Mouse (Mus musculus): ENCODE data around the gene Syt2. TPM values are rescaled to one million over a fixed set of nuclear protein-coding genes. Genes with fewer than 3 reads are reported as not detected.

Gene Syt2
- polyA plus RNA-seq, 1 experiment from 2014 or later, result 0.12 TPM

- H3K4me2 ChIP-seq, result no peak overlapping the region
- no peak overlapping the region for H3K4me3 ChIP-seq (ENCODE audit: low read depth, low read length)
- WGBS, result 59% methylated on average over 6 of the region's 6 CpGs
- peaks cover 28% of the 10 kb centered on the region for H3K27me3 ChIP-seq (replicated peaks; ENCODE audit: control insufficient read depth, insufficient read depth, low read length)
- H3K9me3 ChIP-seq (ENCODE audit: control insufficient read depth, low read length), result no peaks in the 10 kb centered on the region
- H3K9ac ChIP-seq (ENCODE audit: low read depth, low read length), result no peak overlapping the region
- no peaks in the 10 kb centered on the region; the same call in 1 of the 2 replicates for H3K4me1 ChIP-seq (replicated peaks; ENCODE audit: control insufficient read depth, insufficient read depth, low read length)
- no peak for DNase-seq (ENCODE audit: low spot score)
- no peak for ATAC-seq (replicated peaks; ENCODE audit: low FRiP score)
- H3K27ac ChIP-seq (ENCODE audit: low read depth, low read length), result no peak overlapping the region
- H3K36me3 ChIP-seq (ENCODE audit: control insufficient read depth, insufficient read depth, low read length), result no peaks in the 10 kb centered on the region
These were observed 7.0 kb upstream of the Syt2 start for GRCm38 (mm10) chr1:134639460-134639859.

- no peaks in the 10 kb centered on the region; the same call in none of the 2 replicates for H3K4me1 ChIP-seq (replicated peaks; ENCODE audit: control insufficient read depth, insufficient read depth, low read length)
- 27% methylated on average over 3 of the region's 3 CpGs for WGBS
- no peak overlapping the region for H3K27ac ChIP-seq (ENCODE audit: low read depth, low read length)
- H3K27me3 ChIP-seq (replicated peaks; ENCODE audit: control insufficient read depth, insufficient read depth, low read length), result peaks cover 49% of the 10 kb centered on the region
- no peak overlapping the region for H3K4me2 ChIP-seq
- H3K36me3 ChIP-seq (ENCODE audit: control insufficient read depth, insufficient read depth, low read length), result no peaks in the 10 kb centered on the region
- H3K4me3 ChIP-seq (ENCODE audit: low read depth, low read length), result no peak overlapping the region
- ATAC-seq (replicated peaks; ENCODE audit: low FRiP score), result no peak
- no peak overlapping the region for H3K9ac ChIP-seq (ENCODE audit: low read depth, low read length)
- no peaks in the 10 kb centered on the region for H3K9me3 ChIP-seq (ENCODE audit: control insufficient read depth, low read length)
- DNase-seq (ENCODE audit: low spot score), result no peak
These were observed 5.0 kb upstream of the Syt2 start for GRCm38 (mm10) chr1:134641507-134641906.

GRCm38 (mm10) chr1:134643702-134644101, 2.8 kb upstream of the Syt2 start:
- H3K36me3 ChIP-seq (ENCODE audit: control insufficient read depth, insufficient read depth, low read length), result no peaks in the 10 kb centered on the region
- DNase-seq (ENCODE audit: low spot score) (no peak), ATAC-seq (replicated peaks; ENCODE audit: low FRiP score) (no peak)
- peaks cover 4% of the 10 kb centered on the region; the same call in 1 of the 2 replicates for H3K4me1 ChIP-seq (replicated peaks; ENCODE audit: control insufficient read depth, insufficient read depth, low read length)
- H3K27me3 ChIP-seq (replicated peaks; ENCODE audit: control insufficient read depth, insufficient read depth, low read length), result peaks cover 71% of the 10 kb centered on the region
- H3K27ac ChIP-seq (ENCODE audit: low read depth, low read length), result no peak overlapping the region
- H3K4me3 ChIP-seq (ENCODE audit: low read depth, low read length), result no peak overlapping the region
- no peak overlapping the region for H3K9ac ChIP-seq (ENCODE audit: low read depth, low read length)
- no peaks in the 10 kb centered on the region for H3K9me3 ChIP-seq (ENCODE audit: control insufficient read depth, low read length)
- no peak overlapping the region for H3K4me2 ChIP-seq
- WGBS, result 76% methylated on average over 6 of the region's 6 CpGs

GRCm38 (mm10) chr1:134645408-134646200, 873 bp upstream of the Syt2 start:
- Histone ChIP-seq H3K9ac (ENCODE audit: low read depth, low read length) (no peak overlapping the region), H3K4me1 (replicated peaks; ENCODE audit: control insufficient read depth, insufficient read depth, low read length) (peaks cover 4% of the 10 kb centered on the region; the same call in 1 of the 2 replicates), H3K27me3 (replicated peaks; ENCODE audit: control insufficient read depth, insufficient read depth, low read length) (peaks cover 82% of the 10 kb centered on the region), H3K4me2 (peak overlapping the region; percentile 74), H3K27ac (ENCODE audit: low read depth, low read length) (no peak overlapping the region), H3K9me3 (ENCODE audit: control insufficient read depth, low read length) (no peaks in the 10 kb centered on the region), H3K36me3 (ENCODE audit: control insufficient read depth, insufficient read depth, low read length) (no peaks in the 10 kb centered on the region), H3K4me3 (ENCODE audit: low read depth, low read length) (peak overlapping the region; percentile 48; the same call in 1 of the 2 replicates)
- DNase-seq (ENCODE audit: low spot score) (no peak), ATAC-seq (replicated peaks; ENCODE audit: low FRiP score) (no peak)
- WGBS, result 20% methylated on average over 16 of the region's 16 CpGs

- Histone ChIP-seq H3K36me3 (ENCODE audit: control insufficient read depth, insufficient read depth, low read length) (no peaks in the 10 kb centered on the region), H3K27ac (ENCODE audit: low read depth, low read length) (no peak overlapping the region), H3K4me3 (ENCODE audit: low read depth, low read length) (peak overlapping the region; percentile 48), H3K9me3 (ENCODE audit: control insufficient read depth, low read length) (no peaks in the 10 kb centered on the region), H3K9ac (ENCODE audit: low read depth, low read length) (no peak overlapping the region), H3K27me3 (replicated peaks; ENCODE audit: control insufficient read depth, insufficient read depth, low read length) (peaks cover 78% of the 10 kb centered on the region), H3K4me2 (peak overlapping the region; percentile 74), H3K4me1 (replicated peaks; ENCODE audit: control insufficient read depth, insufficient read depth, low read length) (peaks cover 4% of the 10 kb centered on the region; the same call in 1 of the 2 replicates)
- WGBS, result 3% methylated on average over 28 of the region's 28 CpGs
- ATAC-seq (replicated peaks; ENCODE audit: low FRiP score), result no peak
- no peak for DNase-seq (ENCODE audit: low spot score)
These were observed 446 bp downstream of the Syt2 start for GRCm38 (mm10) chr1:134646963-134647282.

- Histone ChIP-seq H3K4me1 (replicated peaks; ENCODE audit: control insufficient read depth, insufficient read depth, low read length) (peaks cover 4% of the 10 kb centered on the region; the same call in 1 of the 2 replicates), H3K4me2 (no peak overlapping the region), H3K36me3 (ENCODE audit: control insufficient read depth, insufficient read depth, low read length) (no peaks in the 10 kb centered on the region), H3K9me3 (ENCODE audit: control insufficient read depth, low read length) (no peaks in the 10 kb centered on the region), H3K27ac (ENCODE audit: low read depth, low read length) (no peak overlapping the region), H3K27me3 (replicated peaks; ENCODE audit: control insufficient read depth, insufficient read depth, low read length) (peaks cover 71% of the 10 kb centered on the region), H3K9ac (ENCODE audit: low read depth, low read length) (no peak overlapping the region), H3K4me3 (ENCODE audit: low read depth, low read length) (no peak overlapping the region)
- no peak for ATAC-seq (replicated peaks; ENCODE audit: low FRiP score)
- WGBS, result 27% methylated on average over 7 of the region's 7 CpGs
- no peak for DNase-seq (ENCODE audit: low spot score)
These were observed 1.1 kb downstream of the Syt2 start for GRCm38 (mm10) chr1:134647591-134647990.

- no peak overlapping the region for H3K27ac ChIP-seq (ENCODE audit: low read depth, low read length)
- H3K9ac ChIP-seq (ENCODE audit: low read depth, low read length), result no peak overlapping the region
- DNase-seq (ENCODE audit: low spot score), result no peak
- peaks cover 51% of the 10 kb centered on the region for H3K27me3 ChIP-seq (replicated peaks; ENCODE audit: control insufficient read depth, insufficient read depth, low read length)
- no peak overlapping the region for H3K4me2 ChIP-seq
- 86% methylated on average over 5 of the region's 5 CpGs for WGBS
- no peak overlapping the region for H3K4me3 ChIP-seq (ENCODE audit: low read depth, low read length)
- ATAC-seq (replicated peaks; ENCODE audit: low FRiP score), result no peak
- peaks cover 4% of the 10 kb centered on the region; the same call in 1 of the 2 replicates for H3K4me1 ChIP-seq (replicated peaks; ENCODE audit: control insufficient read depth, insufficient read depth, low read length)
- H3K36me3 ChIP-seq (ENCODE audit: control insufficient read depth, insufficient read depth, low read length), result no peaks in the 10 kb centered on the region
- no peaks in the 10 kb centered on the region for H3K9me3 ChIP-seq (ENCODE audit: control insufficient read depth, low read length)
These were observed 4.3 kb downstream of the Syt2 start for GRCm38 (mm10) chr1:134650816-134651215.

GRCm38 (mm10) chr1:134651268-134651850, 4.9 kb downstream of the Syt2 start:
- peaks cover 4% of the 10 kb centered on the region; the same call in 1 of the 2 replicates for H3K4me1 ChIP-seq (replicated peaks; ENCODE audit: control insufficient read depth, insufficient read depth, low read length)
- H3K27me3 ChIP-seq (replicated peaks; ENCODE audit: control insufficient read depth, insufficient read depth, low read length), result peaks cover 45% of the 10 kb centered on the region
- H3K9me3 ChIP-seq (ENCODE audit: control insufficient read depth, low read length), result no peaks in the 10 kb centered on the region
- DNase-seq (ENCODE audit: low spot score) (no peak), ATAC-seq (replicated peaks; ENCODE audit: low FRiP score) (no peak)
- no peak overlapping the region for H3K4me2 ChIP-seq
- H3K4me3 ChIP-seq (ENCODE audit: low read depth, low read length), result no peak overlapping the region
- no peaks in the 10 kb centered on the region for H3K36me3 ChIP-seq (ENCODE audit: control insufficient read depth, insufficient read depth, low read length)
- 56% methylated on average over 13 of the region's 13 CpGs for WGBS
- H3K9ac ChIP-seq (ENCODE audit: low read depth, low read length), result no peak overlapping the region
- no peak overlapping the region for H3K27ac ChIP-seq (ENCODE audit: low read depth, low read length)

Data from liver, embryonic 11.5 days (tissue).